ENCODE assay signal across 11 mouse cellular contexts in the genomic region with DNA sequence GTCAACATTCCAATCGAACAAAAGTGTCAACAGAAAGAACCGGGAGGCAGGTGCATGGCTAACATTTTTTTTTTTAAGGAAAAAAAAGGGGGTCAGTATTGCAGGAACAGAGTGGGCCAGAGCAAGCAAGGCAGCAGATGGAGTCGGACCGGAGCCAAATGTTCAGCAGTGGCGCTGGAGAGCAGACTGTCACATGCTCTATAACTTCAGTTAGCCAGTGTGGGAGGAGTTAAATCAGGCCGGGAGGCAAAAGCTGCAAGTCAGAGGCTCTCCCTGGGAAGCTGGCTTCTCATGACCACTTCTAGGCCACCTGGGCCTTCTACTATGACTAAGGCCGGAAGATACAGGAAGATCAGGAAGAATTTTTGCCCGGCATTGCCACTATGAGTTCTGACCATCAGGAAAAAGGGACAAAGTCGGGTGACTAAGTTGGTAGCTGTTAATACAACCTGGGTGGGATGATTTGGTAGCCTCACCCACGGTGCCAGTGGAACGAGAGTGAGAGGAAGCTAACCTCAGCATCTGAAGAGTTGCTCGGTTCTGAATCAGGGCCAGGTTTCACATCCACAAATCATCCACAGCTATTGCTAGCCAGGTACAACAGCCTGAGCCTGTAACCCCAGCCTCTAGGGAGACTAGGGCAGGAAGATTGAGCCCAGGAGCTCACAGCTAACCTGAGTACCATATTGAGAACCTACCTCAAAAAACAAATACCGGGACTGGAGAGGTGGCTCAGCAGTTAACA. TPM values are rescaled to one million over a fixed set of nuclear protein-coding genes. Genes with fewer than 3 reads are reported as not detected.
A peak's percentile ranks its signal among the peaks of the same experiment; 100 is the strongest.
DNase-seq lines count a peak whose midpoint lies in the region; ATAC-seq lines count a peak whose summit lies in the region.
"Had no signal": no experiment of that assay in that cellular context is flagged by ENCODE, and none has a peak within 500 bp of the region (broad histone marks: within the 10 kb centered on the region; RNA-seq: fewer than 3 reads in every experiment).

No protein-coding gene starts in this region.

- H3K27ac ChIP-seq in heart, embryonic 12.5 days (ENCODE audit: poor library complexity, severe bottlenecking), result no peak overlapping the region
- no peak overlapping the region for H3K27ac ChIP-seq in midbrain, embryonic 10.5 days (replicated peaks)
- H3K27ac ChIP-seq: liver, embryonic 13.5 days had no signal

- ATAC-seq in heart, embryonic 12.5 days (ENCODE audit: insufficient number of reproducible peaks, low FRiP score), result no peak

- H3K27me3 ChIP-seq in heart, embryonic 12.5 days (replicated peaks), result no peaks in the 10 kb centered on the region
- H3K27me3 ChIP-seq in midbrain, embryonic 10.5 days (ENCODE audit: low read depth, poor library complexity, severe bottlenecking), result no peaks in the 10 kb centered on the region
- H3K27me3 ChIP-seq: liver, embryonic 13.5 days had no signal

- peaks cover 8% of the 10 kb centered on the region for H3K36me3 ChIP-seq in heart, embryonic 12.5 days
- H3K36me3 ChIP-seq in midbrain, embryonic 10.5 days, result no peaks in the 10 kb centered on the region
- H3K36me3 ChIP-seq: liver, embryonic 13.5 days had no signal

- no peak overlapping the region for H3K4me3 ChIP-seq in heart, embryonic 12.5 days
- no peak overlapping the region for H3K4me3 ChIP-seq in midbrain, embryonic 10.5 days
- H3K4me3 ChIP-seq: erythroblast, embryonic 14.5 days; liver, embryonic 13.5 days had no signal

- no peaks in the 10 kb centered on the region for H3K9me3 ChIP-seq in heart, embryonic 12.5 days (replicated peaks)
- H3K9me3 ChIP-seq in midbrain, embryonic 10.5 days (replicated peaks), result no peaks in the 10 kb centered on the region
- H3K9me3 ChIP-seq: liver, embryonic 13.5 days had no signal

- no peak overlapping the region for H3K9ac ChIP-seq in heart, embryonic 12.5 days
- H3K9ac ChIP-seq: liver, embryonic 13.5 days had no signal

- peaks cover 10% of the 10 kb centered on the region for H3K4me1 ChIP-seq in heart, embryonic 12.5 days (replicated peaks)
- no peaks in the 10 kb centered on the region for H3K4me1 ChIP-seq in midbrain, embryonic 10.5 days

- no peak overlapping the region for H3K4me2 ChIP-seq in heart, embryonic 12.5 days
- H3K4me2 ChIP-seq: liver, embryonic 13.5 days had no signal

- peak; percentile 42 for DNase-seq in heart, adult 8-10 months (ENCODE audit: low spot score)
- peak; percentile 82 for DNase-seq in R1 (ENCODE audit: low read depth, low spot score)
- DNase-seq in frontal cortex, postnatal 25 days (ENCODE audit: low spot score in 2 of 2), result peak; percentile 31 to 47
- peak; percentile 53 to 67 for DNase-seq in layer of hippocampus, postnatal 10 days (ENCODE audit: low spot score in 2 of 2)
- DNase-seq in telencephalon, adult 2 months (ENCODE audit: low read depth, low spot score), result peak; percentile 75
- no peak for DNase-seq in adrenal gland, postnatal 36 days
- no peak for DNase-seq in midbrain, embryonic 10.5 days (ENCODE audit: low spot score)
- DNase-seq: liver, embryonic 13.5 days had no signal

- WGBS in heart, embryonic 12.5 days, result 77% methylated on average over 13 of the region's 13 CpGs
- 82% methylated on average over 13 of the region's 13 CpGs for WGBS in midbrain, embryonic 10.5 days

RNA-seq across cellular contexts. Expression of gene Gm10322, which starts 21.9 kb away (rescaled TPM):
- total RNA-seq in heart, adult 8-10 months (2022), result not detected
- not detected in 2 replicates for polyA plus RNA-seq in heart, embryonic 12.5 days (2016; fragmentation: Nextera tagmentation; extraction: Ambion mirVana)
- total RNA-seq in layer of hippocampus, postnatal 10 days (2021), result not detected
- not detected for total RNA-seq in adrenal gland, postnatal 36 days (2021)
- polyA plus RNA-seq in midbrain, embryonic 10.5 days (2016; fragmentation: Nextera tagmentation; extraction: Ambion mirVana), result not detected in 2 replicates
- total RNA-seq: ES-E14 had no signal
- polyA plus RNA-seq: erythroblast, embryonic 14.5 days; liver, embryonic 13.5 days had no signal

RNA-seq across cellular contexts. Expression of gene Mcu, which starts 22.5 kb away (rescaled TPM):
- 10 to 100 TPM; 19.4 to 25.7 (median 23.9) TPM for total RNA-seq in heart, adult 8-10 months (2022)
- polyA plus RNA-seq in heart, embryonic 12.5 days (2016; fragmentation: Nextera tagmentation; extraction: Ambion mirVana), result 27.5 and 27.8 TPM in 2 replicates
- 10 to 100 TPM; 57.8 to 62.1 TPM for total RNA-seq in layer of hippocampus, postnatal 10 days (2021)
- total RNA-seq in adrenal gland, postnatal 36 days (2021), result 10 to 100 TPM; 42.9 to 53.4 TPM
- 18.5 and 18.6 TPM in 2 replicates for polyA plus RNA-seq in midbrain, embryonic 10.5 days (2016; fragmentation: Nextera tagmentation; extraction: Ambion mirVana)

Comparison
In these comparisons a context has a peak if more than half of its experiments do, and no peak if none do; other contexts are left out.
1. DNase-seq: peak in heart, adult 8-10 months (single experiment), R1 (single experiment), frontal cortex, postnatal 25 days (2 of 2), layer of hippocampus, postnatal 10 days (2 of 2) and telencephalon, adult 2 months (single experiment); none in adrenal gland, postnatal 36 days (0 of 2) and midbrain, embryonic 10.5 days (single experiment).